Mouse (Mus musculus): ENCODE measurements around the gene Olfr641. TPM values are rescaled to one million over a fixed set of nuclear protein-coding genes. Genes with fewer than 3 reads are reported as not detected.

Olfr641 gene
- not detected in 2 replicates for polyA plus RNA-seq (2015; fragmentation: Nextera tagmentation; extraction: Ambion mirVana)

DNA sequence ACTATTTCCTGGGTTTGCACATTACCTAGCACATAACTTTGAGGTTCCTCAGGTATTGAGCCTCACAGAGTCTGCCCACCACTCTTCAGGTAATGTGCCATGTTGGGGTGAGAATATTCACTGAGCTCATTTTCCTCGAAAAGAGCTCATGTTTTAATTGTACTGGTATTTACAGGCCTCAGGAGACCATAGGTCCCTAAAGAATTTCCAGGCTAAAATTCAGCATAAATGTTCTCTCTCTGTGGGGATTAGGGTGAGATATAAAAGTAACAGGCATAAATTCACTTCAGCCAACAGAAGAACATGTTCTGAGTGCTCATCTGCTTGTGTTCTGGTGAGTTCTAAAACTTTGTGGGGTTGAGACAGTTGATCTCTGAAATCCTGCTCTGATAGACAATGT is at the start of gene Olfr641:
Gene Olfr641 (plus strand): TSS at position 301 of the 400 bp plus-strand sequence.
- no peaks in the 10 kb centered on the region for H3K36me3 ChIP-seq (replicated peaks; ENCODE audit: insufficient read depth, low read length)
- H3K4me3 ChIP-seq (ENCODE audit: low read depth, low read length), result no peak within 1 kb of the TSS
- WGBS (ENCODE audit: insufficient replicate concordance), result 51% methylated on average over 1 of the region's 1 CpGs
- no peak within 1 kb of the TSS for H3K4me2 ChIP-seq (ENCODE audit: low read depth, low read length)
- no peaks in the 10 kb centered on the region for H3K4me1 ChIP-seq (ENCODE audit: insufficient read depth)
- DNase-seq, result no peak
- H3K27ac ChIP-seq (ENCODE audit: low read depth), result no peak within 1 kb of the TSS
- H3K9me3 ChIP-seq (ENCODE audit: low read length), result no peaks in the 10 kb centered on the region
- H3K9ac ChIP-seq (replicated peaks), result no peak within 1 kb of the TSS
- no peaks in the 10 kb centered on the region for H3K27me3 ChIP-seq (ENCODE audit: insufficient read depth, low read length)
- TF ChIP-seq CTCF (IDR thresholded peaks at IDR 0.05; ENCODE audit: low read depth), result no peak
- TF ChIP-seq EP300 (IDR thresholded peaks at IDR 0.05; ENCODE audit: low read depth), result no peak
- no peak for ATAC-seq

DNA sequence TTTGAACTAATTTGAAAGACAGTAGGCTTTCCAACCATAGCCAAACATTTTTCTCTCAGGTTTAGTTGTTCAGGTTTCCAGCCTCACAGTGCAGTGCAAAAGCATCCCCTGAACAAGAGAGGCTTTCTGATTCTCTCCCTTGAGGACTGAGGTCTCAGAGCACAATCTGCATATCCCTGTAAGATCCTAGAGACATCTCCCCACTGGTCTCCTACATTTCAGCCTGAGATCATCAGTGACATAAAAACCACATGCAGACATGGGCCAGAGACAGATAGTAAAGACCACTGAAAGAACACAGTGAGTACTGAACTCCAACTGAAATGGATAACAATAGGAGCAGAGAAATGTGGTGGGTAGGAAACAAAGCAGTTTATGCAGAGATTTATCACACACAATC is 36.8 kb upstream of the Olfr641 start, which contains the start of gene Olfr638:
Gene Olfr638 (plus strand): TSS at position 301 of the 400 bp plus-strand sequence.
- no peak within 1 kb of the TSS for H3K9ac ChIP-seq (replicated peaks)
- DNase-seq (no peak), ATAC-seq (no peak)
- TF ChIP-seq EP300 (IDR thresholded peaks at IDR 0.05; ENCODE audit: low read depth), result no peak
- TF ChIP-seq CTCF (IDR thresholded peaks at IDR 0.05; ENCODE audit: low read depth), result no peak
- H3K4me1 ChIP-seq (ENCODE audit: insufficient read depth), result no peaks in the 10 kb centered on the region
- no peaks in the 10 kb centered on the region for H3K9me3 ChIP-seq (ENCODE audit: low read length)
- no peaks in the 10 kb centered on the region for H3K27me3 ChIP-seq (ENCODE audit: insufficient read depth, low read length)
- H3K4me3 ChIP-seq (ENCODE audit: low read depth, low read length), result no peak within 1 kb of the TSS
- no peak within 1 kb of the TSS for H3K27ac ChIP-seq (ENCODE audit: low read depth)
- H3K36me3 ChIP-seq (replicated peaks; ENCODE audit: insufficient read depth, low read length), result no peaks in the 10 kb centered on the region
- H3K4me2 ChIP-seq (ENCODE audit: low read depth, low read length), result no peak within 1 kb of the TSS

DNA sequence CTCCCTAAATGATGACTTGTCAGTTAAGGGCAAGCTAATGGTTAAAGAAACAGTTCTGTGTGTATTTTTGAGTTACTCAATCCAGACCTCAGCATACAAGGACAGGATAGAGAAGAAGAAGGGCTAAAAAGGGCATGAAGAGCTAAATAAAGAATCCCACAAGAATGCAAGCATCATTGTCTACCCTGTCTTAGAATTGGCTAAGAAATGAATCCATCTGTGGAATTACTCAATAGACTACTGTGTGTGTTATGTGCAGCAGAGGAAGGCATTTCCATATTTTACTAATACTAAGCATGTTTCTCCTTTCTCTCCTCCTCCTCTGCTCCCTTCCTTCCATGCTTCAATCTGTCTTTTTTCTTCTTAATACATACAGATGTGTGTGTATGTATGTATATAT is 36.1 kb upstream of the Olfr641 start:
- Histone ChIP-seq H3K4me1 (ENCODE audit: insufficient read depth) (no peaks in the 10 kb centered on the region), H3K27ac (ENCODE audit: low read depth) (no peak overlapping the region), H3K4me3 (ENCODE audit: low read depth, low read length) (no peak overlapping the region), H3K9ac (replicated peaks) (no peak overlapping the region), H3K27me3 (ENCODE audit: insufficient read depth, low read length) (no peaks in the 10 kb centered on the region), H3K36me3 (replicated peaks; ENCODE audit: insufficient read depth, low read length) (no peaks in the 10 kb centered on the region), H3K4me2 (ENCODE audit: low read depth, low read length) (no peak overlapping the region), H3K9me3 (ENCODE audit: low read length) (no peaks in the 10 kb centered on the region)
- no peak for DNase-seq
- no peak for TF ChIP-seq EP300 (IDR thresholded peaks at IDR 0.05; ENCODE audit: low read depth)
- TF ChIP-seq CTCF (IDR thresholded peaks at IDR 0.05; ENCODE audit: low read depth), result no peak
- no peak for ATAC-seq

DNA sequence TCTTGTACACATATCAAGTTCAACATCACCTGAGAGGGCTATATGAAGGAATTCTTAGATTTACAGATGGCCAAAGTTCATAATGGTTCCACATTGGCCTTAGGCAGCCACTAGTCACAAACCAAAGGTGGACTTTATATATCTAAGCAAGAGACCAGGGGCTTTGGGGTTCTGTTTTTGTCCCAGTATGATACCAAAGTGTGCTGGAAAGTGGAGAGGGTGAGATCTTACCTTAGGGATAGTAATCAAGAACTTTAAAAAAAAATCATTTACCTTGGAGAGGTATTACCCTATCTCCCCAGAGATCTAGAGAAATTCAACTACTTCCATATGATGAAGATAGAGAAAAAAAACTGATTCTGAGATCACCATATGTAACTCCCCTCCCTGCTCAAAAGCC is 18.0 kb upstream of the Olfr641 start, which contains the start of gene Olfr639:
Gene Olfr639 (minus strand): TSS at position 101 of the 400 bp plus-strand sequence.
- no peak within 1 kb of the TSS for H3K27ac ChIP-seq (ENCODE audit: low read depth)
- H3K4me1 ChIP-seq (ENCODE audit: insufficient read depth), result no peaks in the 10 kb centered on the region
- H3K9me3 ChIP-seq (ENCODE audit: low read length), result no peaks in the 10 kb centered on the region
- ATAC-seq (no peak), DNase-seq (no peak)
- TF ChIP-seq CTCF (IDR thresholded peaks at IDR 0.05; ENCODE audit: low read depth) (no peak), EP300 (IDR thresholded peaks at IDR 0.05; ENCODE audit: low read depth) (no peak)
- H3K4me3 ChIP-seq (ENCODE audit: low read depth, low read length), result no peak within 1 kb of the TSS
- no peak within 1 kb of the TSS for H3K4me2 ChIP-seq (ENCODE audit: low read depth, low read length)
- no peak within 1 kb of the TSS for H3K9ac ChIP-seq (replicated peaks)
- H3K27me3 ChIP-seq (ENCODE audit: insufficient read depth, low read length), result no peaks in the 10 kb centered on the region
- no peaks in the 10 kb centered on the region for H3K36me3 ChIP-seq (replicated peaks; ENCODE audit: insufficient read depth, low read length)

DNA sequence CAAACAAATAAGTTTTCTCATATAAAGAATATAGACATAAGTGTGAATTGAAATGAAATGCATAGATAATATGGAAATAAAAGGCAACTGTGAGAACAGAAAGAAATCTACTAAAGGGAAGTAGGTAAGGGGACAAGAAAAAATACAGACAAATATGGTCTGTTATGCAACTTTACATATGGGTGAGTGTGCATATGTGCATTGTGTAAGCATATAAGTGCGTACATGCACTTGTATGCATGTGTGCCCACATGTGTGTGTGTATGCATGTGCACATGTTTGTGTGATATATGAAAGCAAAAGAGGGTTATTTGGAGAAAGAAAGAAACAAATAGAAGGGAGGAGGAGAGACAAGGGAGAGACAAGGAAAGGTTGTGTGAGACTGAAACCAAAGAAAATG is 16.3 kb upstream of the Olfr641 start:
- H3K9me3 ChIP-seq (ENCODE audit: low read length), result no peaks in the 10 kb centered on the region
- no peaks in the 10 kb centered on the region for H3K4me1 ChIP-seq (ENCODE audit: insufficient read depth)
- no peak for DNase-seq
- no peak overlapping the region for H3K4me2 ChIP-seq (ENCODE audit: low read depth, low read length)
- WGBS (ENCODE audit: insufficient replicate concordance), result 72% methylated on average over 1 of the region's 1 CpGs
- H3K27me3 ChIP-seq (ENCODE audit: insufficient read depth, low read length), result no peaks in the 10 kb centered on the region
- no peak for ATAC-seq
- H3K4me3 ChIP-seq (ENCODE audit: low read depth, low read length), result no peak overlapping the region
- no peak overlapping the region for H3K9ac ChIP-seq (replicated peaks)
- H3K36me3 ChIP-seq (replicated peaks; ENCODE audit: insufficient read depth, low read length), result no peaks in the 10 kb centered on the region
- TF ChIP-seq CTCF (IDR thresholded peaks at IDR 0.05; ENCODE audit: low read depth) (no peak), EP300 (IDR thresholded peaks at IDR 0.05; ENCODE audit: low read depth) (no peak)
- no peak overlapping the region for H3K27ac ChIP-seq (ENCODE audit: low read depth)

DNA sequence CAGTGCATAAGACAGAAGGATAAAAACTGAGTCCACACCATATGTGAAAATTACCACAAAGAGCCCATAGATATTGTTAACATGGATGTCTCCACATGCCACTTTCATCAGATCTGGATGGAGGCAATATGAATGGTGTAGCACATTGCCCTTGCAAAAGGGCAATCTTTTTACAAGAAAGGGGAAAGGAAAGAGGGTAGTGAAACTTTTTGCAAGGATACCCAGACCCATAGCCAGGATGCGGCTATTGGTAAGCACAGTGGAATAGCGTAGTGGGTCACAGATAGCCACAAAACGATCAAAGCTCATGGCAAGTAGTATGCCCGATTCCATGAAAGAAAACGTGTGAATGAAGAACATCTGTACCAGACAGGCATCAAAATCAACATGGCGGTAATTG is 13.6 kb upstream of the Olfr641 start:
- ATAC-seq (no peak), DNase-seq (no peak)
- H3K4me3 ChIP-seq (ENCODE audit: low read depth, low read length), result no peak overlapping the region
- no peaks in the 10 kb centered on the region for H3K27me3 ChIP-seq (ENCODE audit: insufficient read depth, low read length)
- no peak overlapping the region for H3K27ac ChIP-seq (ENCODE audit: low read depth)
- H3K4me2 ChIP-seq (ENCODE audit: low read depth, low read length), result no peak overlapping the region
- H3K9ac ChIP-seq (replicated peaks), result no peak overlapping the region
- no peaks in the 10 kb centered on the region for H3K4me1 ChIP-seq (ENCODE audit: insufficient read depth)
- H3K36me3 ChIP-seq (replicated peaks; ENCODE audit: insufficient read depth, low read length), result no peaks in the 10 kb centered on the region
- WGBS (ENCODE audit: insufficient replicate concordance), result 81% methylated on average over 6 of the region's 6 CpGs
- no peak for TF ChIP-seq EP300 (IDR thresholded peaks at IDR 0.05; ENCODE audit: low read depth)
- no peaks in the 10 kb centered on the region for H3K9me3 ChIP-seq (ENCODE audit: low read length)

DNA sequence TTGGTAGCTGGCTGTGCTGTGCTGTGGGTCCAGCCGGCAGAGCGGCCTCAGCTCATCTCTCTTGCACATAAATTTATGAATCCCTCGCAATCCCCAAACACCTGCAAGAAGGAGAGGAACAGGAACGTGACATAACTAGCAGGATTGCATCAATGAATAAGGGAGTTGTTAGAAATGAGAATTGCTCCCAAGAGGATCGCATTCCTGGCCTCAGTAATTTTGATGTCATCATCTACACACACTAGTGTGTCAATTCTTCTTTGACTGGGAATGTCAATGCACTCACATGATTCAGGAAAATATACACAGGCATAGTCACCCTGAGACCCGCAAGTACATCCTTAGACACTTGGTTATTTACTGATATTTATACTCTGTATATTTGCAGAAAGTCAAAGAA is 9.8 kb upstream of the Olfr641 start, which contains the start of gene Olfr640:
Gene Olfr640 (minus strand): TSS at position 101 of the 400 bp plus-strand sequence.
- H3K9me3 ChIP-seq (ENCODE audit: low read length), result no peaks in the 10 kb centered on the region
- no peak within 1 kb of the TSS for H3K4me3 ChIP-seq (ENCODE audit: low read depth, low read length)
- no peak within 1 kb of the TSS for H3K27ac ChIP-seq (ENCODE audit: low read depth)
- DNase-seq (no peak), ATAC-seq (no peak)
- WGBS (ENCODE audit: insufficient replicate concordance), result 73% methylated on average over 6 of the region's 6 CpGs
- TF ChIP-seq CTCF (IDR thresholded peaks at IDR 0.05; ENCODE audit: low read depth) (no peak), EP300 (IDR thresholded peaks at IDR 0.05; ENCODE audit: low read depth) (no peak)
- H3K4me1 ChIP-seq (ENCODE audit: insufficient read depth), result no peaks in the 10 kb centered on the region
- no peak within 1 kb of the TSS for H3K4me2 ChIP-seq (ENCODE audit: low read depth, low read length)
- no peak within 1 kb of the TSS for H3K9ac ChIP-seq (replicated peaks)
- H3K36me3 ChIP-seq (replicated peaks; ENCODE audit: insufficient read depth, low read length), result no peaks in the 10 kb centered on the region
- H3K27me3 ChIP-seq (ENCODE audit: insufficient read depth, low read length), result no peaks in the 10 kb centered on the region

Measured in liver, postnatal 0 days (tissue).